Mouse (Mus musculus): Measurements from ENCODE around the gene Pelo.

Pelo gene

GRCm38 (mm10) chr13:115098227-115098626 is 8.2 kb upstream of the Pelo start:
- ATAC-seq (ENCODE audit: insufficient number of reproducible peaks, low FRiP score, low TSS enrichment): no peak

DNA sequence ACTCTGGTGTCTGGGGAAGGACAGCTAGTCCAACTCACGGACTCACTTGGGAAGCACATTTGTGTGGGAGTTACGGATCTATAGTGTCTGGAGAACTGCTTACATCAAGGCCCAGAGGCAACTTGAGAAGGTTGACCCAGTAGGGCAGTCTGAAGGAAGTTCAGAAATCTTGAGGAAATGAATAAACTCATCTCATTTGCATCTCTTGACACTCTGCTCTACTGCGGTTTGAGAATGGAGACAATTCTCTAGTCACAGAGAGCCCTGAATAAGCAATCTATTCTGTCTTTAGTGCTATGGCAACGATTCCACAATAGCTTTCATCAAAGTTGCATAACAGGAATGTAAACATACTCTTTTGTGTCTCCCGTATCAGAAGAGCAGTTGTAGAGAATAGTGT is 7.0 kb upstream of the Pelo start:
- no peak for ATAC-seq (ENCODE audit: insufficient number of reproducible peaks, low FRiP score, low TSS enrichment)

DNA sequence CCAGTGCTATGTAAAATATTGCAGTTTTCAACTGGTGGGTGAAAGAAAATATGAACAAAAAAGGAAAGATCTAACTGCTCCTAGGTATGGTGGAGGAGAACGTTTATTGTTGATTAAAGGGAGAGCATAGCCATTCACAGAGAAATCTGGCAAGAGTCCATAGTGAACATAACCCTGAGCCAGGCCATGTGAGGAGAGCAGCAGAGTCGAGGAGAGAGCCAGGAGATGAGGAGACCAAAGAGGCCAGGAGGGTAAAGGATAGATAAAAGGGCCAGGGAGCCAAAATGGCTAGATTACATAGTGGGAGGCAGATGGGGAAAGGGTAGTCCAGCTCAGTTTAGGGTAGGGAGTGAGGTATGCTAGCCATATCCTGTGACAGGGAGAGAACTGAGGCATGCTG is 6.2 kb upstream of the Pelo start:
- no peak for ATAC-seq (ENCODE audit: insufficient number of reproducible peaks, low FRiP score, low TSS enrichment)

DNA sequence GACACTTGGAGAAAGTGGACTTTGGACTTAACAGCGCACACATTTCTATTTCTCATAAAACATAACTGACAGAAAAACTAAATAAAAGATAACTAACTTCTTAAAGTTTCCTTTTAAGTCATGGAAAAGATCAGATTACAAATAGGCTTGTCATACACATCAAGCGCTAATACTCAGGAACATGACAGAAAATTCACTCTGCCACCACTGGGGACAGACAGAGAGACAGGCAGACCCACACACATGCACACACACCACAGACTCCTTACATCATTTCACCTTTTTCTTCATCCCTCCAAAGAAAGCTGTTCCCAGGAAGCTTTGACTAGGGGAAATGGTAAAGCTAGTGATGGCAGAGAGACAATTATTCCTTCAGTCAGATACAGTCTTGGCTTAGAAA is 5.4 kb upstream of the Pelo start:
- ATAC-seq (ENCODE audit: insufficient number of reproducible peaks, low FRiP score, low TSS enrichment): no peak

DNA sequence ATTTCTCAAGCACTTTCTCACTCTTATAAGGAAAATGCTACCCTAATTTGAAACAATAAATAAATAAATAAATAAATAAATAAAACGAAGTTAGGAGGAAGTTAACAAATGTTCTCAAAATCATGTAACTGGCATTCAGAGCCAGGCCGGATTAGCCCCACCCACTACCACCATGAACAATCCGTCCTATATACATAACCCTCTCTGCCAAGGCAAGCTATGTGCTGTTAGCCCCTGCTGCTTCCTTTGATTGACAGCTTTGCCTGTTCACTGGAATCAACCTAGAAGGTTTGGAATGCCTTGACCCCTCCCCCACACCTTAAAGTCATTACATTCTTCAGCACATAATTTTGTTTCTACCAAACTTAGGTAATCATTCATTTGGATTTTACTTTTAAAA is 1.5 kb upstream of the Pelo start:
- ATAC-seq (ENCODE audit: insufficient number of reproducible peaks, low FRiP score, low TSS enrichment): no peak

- no peak for ATAC-seq (ENCODE audit: insufficient number of reproducible peaks, low FRiP score, low TSS enrichment)
Observed at GRCm38 (mm10) chr13:115090977-115091445, 1.0 kb upstream of the Pelo start.

GRCm38 (mm10) chr13:115089395-115090025 is 476 bp downstream of the Pelo start:
- ATAC-seq (ENCODE audit: insufficient number of reproducible peaks, low FRiP score, low TSS enrichment): peak; percentile 33

- peak; percentile 17; the same call in 1 of the 2 replicates for ATAC-seq (ENCODE audit: insufficient number of reproducible peaks, low FRiP score, low TSS enrichment)
Observed at GRCm38 (mm10) chr13:115089020-115089394, 979 bp downstream of the Pelo start.

DNA sequence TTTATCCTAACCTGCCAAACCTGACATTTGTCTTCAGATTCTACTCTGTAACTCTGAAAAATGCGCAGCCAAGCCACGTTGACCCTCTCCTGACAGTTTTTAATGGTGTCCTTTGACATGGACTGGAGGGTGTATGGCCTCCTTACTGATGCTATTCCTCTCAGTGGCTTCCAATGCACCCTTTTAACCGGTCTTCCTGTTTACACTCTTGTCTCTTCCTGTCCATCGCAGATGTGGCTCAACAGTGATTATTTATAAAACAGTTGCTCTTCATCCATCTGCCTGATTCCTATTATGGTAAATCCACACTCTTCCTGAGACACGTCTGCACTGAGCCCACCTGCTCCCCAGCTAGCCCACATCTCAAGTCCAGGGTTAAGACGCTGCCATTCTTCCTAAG is 4.0 kb downstream of the Pelo start:
- no peak for ATAC-seq (ENCODE audit: insufficient number of reproducible peaks, low FRiP score, low TSS enrichment)

GRCm38 (mm10) chr13:115082339-115082738 is 7.6 kb downstream of the Pelo start:
- ATAC-seq (ENCODE audit: insufficient number of reproducible peaks, low FRiP score, low TSS enrichment): no peak

DNA sequence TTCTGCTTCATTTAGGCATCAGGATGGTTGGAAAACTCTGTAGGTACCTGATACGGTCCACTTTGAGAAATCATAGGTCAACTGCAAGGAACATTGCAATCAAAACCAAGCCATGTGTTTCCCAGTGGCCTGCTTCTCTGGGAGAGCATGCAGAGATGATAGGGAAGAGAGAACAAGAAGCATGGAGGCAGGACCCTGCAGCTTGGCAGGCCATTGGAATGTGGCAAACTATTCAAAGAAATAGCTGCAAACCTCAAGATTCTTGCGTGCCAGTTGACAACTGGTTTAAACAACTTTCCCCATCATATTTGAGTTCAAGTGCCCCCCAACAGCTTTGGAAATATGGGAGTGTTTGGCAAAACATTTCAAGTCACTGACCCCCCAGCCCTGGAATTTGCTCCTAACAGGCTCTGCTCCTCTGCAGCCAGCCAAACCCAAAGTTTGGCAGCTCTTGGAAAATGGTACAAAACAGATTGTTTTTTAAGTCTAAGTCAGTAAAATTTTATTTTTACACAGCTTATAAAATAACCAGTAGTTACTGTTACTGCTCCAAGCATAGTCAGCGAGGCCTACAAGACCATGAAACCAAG is 9.9 kb downstream of the Pelo start:
- no peak for ATAC-seq (ENCODE audit: insufficient number of reproducible peaks, low FRiP score, low TSS enrichment)

- ATAC-seq (ENCODE audit: insufficient number of reproducible peaks, low FRiP score, low TSS enrichment): no peak
Observed at GRCm38 (mm10) chr13:115078997-115079685, 10.8 kb downstream of the Pelo start.

GRCm38 (mm10) chr13:115077346-115078134 is 12.4 kb downstream of the Pelo start:
- no peak for ATAC-seq (ENCODE audit: insufficient number of reproducible peaks, low FRiP score, low TSS enrichment)

GRCm38 (mm10) chr13:115072386-115072785 is 17.6 kb downstream of the Pelo start:
- ATAC-seq (ENCODE audit: insufficient number of reproducible peaks, low FRiP score, low TSS enrichment): no peak

GRCm38 (mm10) chr13:115071431-115071830 is 18.6 kb downstream of the Pelo start:
- ATAC-seq (ENCODE audit: insufficient number of reproducible peaks, low FRiP score, low TSS enrichment): no peak

- ATAC-seq (ENCODE audit: insufficient number of reproducible peaks, low FRiP score, low TSS enrichment): no peak
Observed at GRCm38 (mm10) chr13:115067968-115068330, 22.0 kb downstream of the Pelo start.

- ATAC-seq (ENCODE audit: insufficient number of reproducible peaks, low FRiP score, low TSS enrichment): no peak
Observed at GRCm38 (mm10) chr13:115067324-115067967, 22.5 kb downstream of the Pelo start.

- no peak for ATAC-seq (ENCODE audit: insufficient number of reproducible peaks, low FRiP score, low TSS enrichment)
Observed at GRCm38 (mm10) chr13:115057555-115057954, 32.4 kb downstream of the Pelo start.

GRCm38 (mm10) chr13:115054783-115055182 is 35.2 kb downstream of the Pelo start:
- no peak for ATAC-seq (ENCODE audit: insufficient number of reproducible peaks, low FRiP score, low TSS enrichment)

GRCm38 (mm10) chr13:115052568-115052967 is 37.4 kb downstream of the Pelo start:
- ATAC-seq (ENCODE audit: insufficient number of reproducible peaks, low FRiP score, low TSS enrichment): no peak

All from cerebellum, adult (tissue).